Mouse (Mus musculus) kidney, adult 9 months (tissue): ENCODE measurements around the gene Sfswap.
"Not testable (repeated sequence)": the region's sequence is repeated elsewhere in the genome, so short reads cannot be mapped to it uniquely, and the experiment has no call there.

Source experiments
- DNase-seq: peaks from one replicate; pipeline ENCODE4 v3.0.0; 2022

Gene Sfswap

GRCm38 (mm10) chr5:129500722-129501634 is at the start of gene Sfswap:
Gene Sfswap, plus strand, starts transcription at chr5:129501221.
- peak; percentile 88 for DNase-seq

GRCm38 (mm10) chr5:129452561-129452960 is 48.5 kb upstream of the Sfswap start:
- no peak for DNase-seq

- DNase-seq = peak; percentile 85
These were observed 46.1 kb upstream of the Sfswap start for GRCm38 (mm10) chr5:129454802-129455528.

- no peak for DNase-seq
These were observed 45.5 kb upstream of the Sfswap start for GRCm38 (mm10) chr5:129455529-129455896.

- DNase-seq = no peak
These were observed 44.4 kb upstream of the Sfswap start for GRCm38 (mm10) chr5:129456579-129457140.

- DNase-seq = no peak
These were observed 42.9 kb upstream of the Sfswap start for GRCm38 (mm10) chr5:129458109-129458508.

- DNase-seq = no peak
These were observed 42.5 kb upstream of the Sfswap start for GRCm38 (mm10) chr5:129458541-129458940.

GRCm38 (mm10) chr5:129460798-129461476 is 40.1 kb upstream of the Sfswap start:
- DNase-seq = no peak

GRCm38 (mm10) chr5:129463648-129464047 is 37.4 kb upstream of the Sfswap start:
- not testable (repeated sequence) for DNase-seq

- DNase-seq = no peak
These were observed 35.2 kb upstream of the Sfswap start for GRCm38 (mm10) chr5:129465788-129466187.

GRCm38 (mm10) chr5:129475532-129476045 is 25.4 kb upstream of the Sfswap start:
- DNase-seq = no peak

- DNase-seq = no peak
These were observed 11.1 kb upstream of the Sfswap start for GRCm38 (mm10) chr5:129489879-129490278.

GRCm38 (mm10) chr5:129501671-129502070 is 650 bp downstream of the Sfswap start:
- DNase-seq = peak; percentile 7

- no peak for DNase-seq
These were observed 5.9 kb downstream of the Sfswap start for GRCm38 (mm10) chr5:129506886-129507285.

GRCm38 (mm10) chr5:129518180-129518579 is 17.2 kb downstream of the Sfswap start:
- no peak for DNase-seq

- DNase-seq = no peak
These were observed 17.8 kb downstream of the Sfswap start for GRCm38 (mm10) chr5:129518786-129519185.

GRCm38 (mm10) chr5:129519591-129519990 is 18.6 kb downstream of the Sfswap start:
- DNase-seq = no peak

GRCm38 (mm10) chr5:129521501-129521900 is 20.5 kb downstream of the Sfswap start:
- no peak for DNase-seq

- no peak for DNase-seq
These were observed 20.9 kb downstream of the Sfswap start for GRCm38 (mm10) chr5:129521913-129522312.

- DNase-seq = no peak
These were observed 22.1 kb downstream of the Sfswap start for GRCm38 (mm10) chr5:129523166-129523565.

- DNase-seq = peak; percentile 21
These were observed 23.7 kb downstream of the Sfswap start for GRCm38 (mm10) chr5:129524751-129525150.

GRCm38 (mm10) chr5:129527162-129527561 is 26.1 kb downstream of the Sfswap start:
- no peak for DNase-seq

- no peak for DNase-seq
These were observed 28.6 kb downstream of the Sfswap start for GRCm38 (mm10) chr5:129529571-129529970.
